Mouse (Mus musculus) c-Kit-positive CD71-positive TER-119-negative erythroid progenitor cells, embryonic 14.5 days (primary cell): ENCODE measurements around the gene Limd2.
A peak's percentile ranks its signal among the peaks of the same experiment; 100 is the strongest.
"Not testable (repeated sequence)": the region's sequence is repeated elsewhere in the genome, so short reads cannot be mapped to it uniquely, and the experiment has no call there.

Source experiments
- DNase-seq: peaks from one replicate; pipeline ENCODE4 v3.0.0-alpha.2; 2013; ENCODE audit warnings: low read depth

Limd2 gene

DNA sequence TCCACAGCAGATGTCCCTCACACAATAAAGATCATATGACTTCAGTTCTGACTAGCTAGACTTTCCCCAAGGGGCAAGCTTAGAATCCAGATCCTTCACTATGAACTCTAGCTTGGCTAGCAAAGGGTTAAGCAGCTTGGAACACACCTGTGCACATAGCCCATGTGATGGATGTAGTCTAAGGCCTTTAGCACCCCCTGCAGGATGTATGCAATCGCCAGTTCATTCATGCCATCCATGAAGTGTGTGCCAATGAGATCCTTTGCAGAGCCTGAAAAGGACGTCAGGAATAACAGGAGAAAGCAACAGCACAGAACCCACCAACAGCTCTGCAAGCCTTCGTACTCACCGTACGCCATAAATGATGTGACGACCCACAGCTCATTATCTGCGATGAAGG lies 10.1 kb upstream of the Limd2 start:
- DNase-seq, result no peak

DNA sequence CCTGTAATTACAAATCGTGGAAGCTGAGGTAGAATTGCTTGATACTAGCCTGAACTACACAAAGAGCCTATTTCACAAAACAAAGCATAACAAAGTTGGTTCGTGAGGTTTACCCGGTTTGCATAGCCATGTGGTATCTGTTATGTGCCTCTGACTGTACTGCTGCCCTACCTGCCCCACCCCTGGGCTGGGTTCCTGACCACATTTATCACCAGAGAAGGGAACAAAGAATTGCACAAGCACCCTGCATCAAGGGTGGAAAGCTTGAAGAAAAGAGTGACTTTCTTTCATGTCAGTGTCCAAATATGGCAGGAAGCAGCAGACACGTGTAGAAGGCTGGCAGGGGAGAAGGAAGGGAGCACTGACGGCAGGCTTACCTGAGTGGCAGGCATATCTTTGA lies 6.8 kb upstream of the Limd2 start:
- no peak for DNase-seq

DNA sequence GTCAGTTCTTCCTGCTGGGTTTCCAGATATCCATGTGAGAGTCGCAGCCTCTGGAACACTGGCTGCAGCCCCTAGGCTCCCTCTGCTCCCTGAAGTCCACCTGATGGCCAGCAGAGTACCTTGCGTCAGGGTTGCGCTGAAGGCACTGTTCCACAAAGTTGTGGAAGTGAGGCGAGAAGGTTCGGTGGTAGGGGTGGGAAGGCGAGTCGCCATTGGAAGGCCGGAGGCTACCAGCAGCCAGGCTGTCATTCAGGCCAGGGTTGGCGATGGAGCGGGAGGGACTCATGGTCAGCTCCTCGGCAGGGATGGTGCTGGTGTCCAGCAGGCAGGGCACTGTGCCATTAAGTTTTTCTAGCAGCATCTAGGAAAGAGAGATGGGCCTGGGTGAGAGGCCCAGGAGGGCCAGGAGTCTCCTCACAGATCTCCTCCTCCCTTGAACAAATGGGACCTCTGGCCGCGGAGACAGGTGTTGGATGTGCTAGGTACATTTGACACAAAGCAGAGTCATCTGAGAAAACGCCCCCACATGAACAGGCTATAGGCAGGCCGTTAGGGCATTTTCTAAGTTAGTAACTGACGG lies 4.0 kb upstream of the Limd2 start:
- DNase-seq, result no peak

DNA sequence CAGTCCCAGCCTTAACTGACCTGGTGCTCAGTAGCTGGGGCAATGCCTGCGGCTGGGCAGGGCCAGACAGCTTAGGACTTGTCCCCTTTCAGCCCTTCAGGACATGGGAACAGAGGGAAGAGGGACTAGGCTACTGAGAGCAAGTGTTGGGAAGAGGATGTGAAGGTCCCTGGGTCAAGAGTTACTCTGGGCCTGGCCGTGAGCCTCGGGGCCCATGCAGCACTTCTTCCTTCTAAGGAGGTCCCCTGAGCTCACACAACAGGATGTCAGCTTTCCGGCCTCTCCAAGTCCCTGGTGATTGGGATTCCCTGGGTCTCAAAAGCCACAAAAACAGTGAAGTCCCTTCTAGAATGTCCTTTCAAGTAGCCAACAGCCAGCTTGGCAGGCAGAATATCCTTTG lies 2.9 kb upstream of the Limd2 start:
- no peak for DNase-seq

DNA sequence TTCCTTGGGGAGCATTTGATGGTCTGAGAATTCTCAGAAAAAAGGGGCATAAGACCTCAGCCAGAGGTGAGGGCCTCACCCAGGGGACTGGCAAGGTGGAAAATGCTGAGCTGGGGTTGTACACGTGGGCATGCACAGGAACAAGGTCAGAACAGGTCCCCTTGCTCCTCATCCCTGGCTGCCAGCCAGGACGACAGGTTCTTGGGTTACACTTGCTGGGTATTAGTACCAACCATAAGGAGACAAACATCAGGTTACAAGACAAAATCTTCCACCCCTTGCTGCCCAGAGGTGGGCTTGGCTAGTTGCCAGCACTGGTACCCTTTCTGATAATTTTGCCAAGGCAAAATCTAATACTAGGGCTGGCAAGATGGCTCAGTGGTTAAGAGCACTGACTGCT lies 1.6 kb upstream of the Limd2 start:
- DNase-seq, result no peak

DNA sequence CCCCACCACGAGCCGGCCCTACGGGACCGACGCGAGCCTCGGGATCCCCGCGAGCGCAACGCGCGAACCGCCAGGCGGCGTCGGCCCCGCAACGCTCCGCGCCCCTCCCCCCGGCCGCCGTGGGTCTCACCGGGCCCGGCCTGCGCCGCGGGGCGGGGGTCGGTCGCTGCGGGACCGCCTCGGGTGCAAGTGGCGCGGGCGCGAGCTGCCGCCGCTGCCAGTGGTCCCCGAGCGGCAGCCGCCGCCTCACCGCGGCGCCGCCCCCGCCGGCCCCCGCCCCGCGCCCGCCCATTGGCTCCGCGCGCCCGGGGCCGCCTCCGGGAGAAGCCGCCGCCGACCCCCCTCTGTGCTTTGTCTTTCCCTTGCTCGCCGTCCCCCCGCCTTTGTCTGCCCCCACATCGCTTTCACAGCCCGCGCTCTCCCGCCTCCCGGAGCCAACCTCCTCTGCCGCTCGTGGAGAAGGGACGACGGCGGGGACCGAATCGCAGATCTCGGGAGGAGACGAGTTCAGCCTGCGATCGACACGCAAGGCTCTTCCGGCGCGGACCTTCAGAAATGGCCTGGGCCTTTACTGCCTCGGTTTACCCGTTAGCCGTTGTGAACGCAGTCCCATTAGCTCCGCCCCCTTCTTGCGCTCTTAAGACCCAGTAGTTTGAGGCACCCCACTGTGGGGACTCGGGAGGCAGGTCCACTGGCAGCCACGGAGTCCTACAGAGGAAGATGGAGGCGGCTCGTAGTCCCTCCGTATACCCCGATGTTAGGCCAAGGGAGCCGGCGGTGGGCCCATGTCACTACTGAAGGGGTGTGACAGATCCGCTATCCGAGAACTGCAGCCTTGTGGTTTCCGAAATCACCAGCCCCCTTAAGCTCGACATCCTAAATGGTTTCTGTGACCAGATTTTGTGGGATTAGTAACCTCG lies 479 bp downstream of the Limd2 start:
- DNase-seq, result no peak

DNA sequence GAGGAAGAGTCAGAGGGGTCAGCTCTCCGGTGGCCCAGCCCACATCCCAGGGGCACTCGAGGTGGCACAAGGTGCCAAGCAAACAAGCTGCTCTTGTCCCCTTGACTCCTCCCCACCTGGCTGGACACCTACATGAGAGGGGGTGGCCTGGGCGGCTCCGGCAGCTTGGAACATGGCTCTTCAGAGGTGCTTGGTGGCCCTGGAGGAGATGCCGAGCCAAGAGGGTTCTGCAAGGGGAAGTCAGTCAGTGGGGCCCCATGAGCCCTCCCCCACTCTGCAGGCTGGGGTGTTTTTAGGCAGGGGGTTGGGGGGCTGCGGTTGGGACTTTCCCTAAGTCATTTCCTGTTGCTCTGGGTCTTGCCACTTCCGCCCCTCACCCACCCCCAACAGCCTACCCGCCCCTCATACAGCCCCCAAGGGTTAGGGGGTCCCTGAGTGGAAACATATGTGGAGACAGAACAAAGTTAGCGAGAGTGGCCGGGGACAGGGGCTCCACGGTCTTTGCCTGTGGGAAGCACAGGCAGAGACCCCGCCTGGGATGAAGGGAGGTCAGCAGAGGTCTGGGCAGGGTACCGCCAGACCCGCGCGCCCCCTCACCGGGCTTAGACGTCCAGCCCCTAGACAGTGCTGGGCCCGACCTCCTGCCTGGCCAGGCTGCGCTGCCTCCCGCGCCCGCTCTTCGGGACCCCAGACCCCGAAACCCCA lies 1.3 kb downstream of the Limd2 start:
- no peak for DNase-seq

DNA sequence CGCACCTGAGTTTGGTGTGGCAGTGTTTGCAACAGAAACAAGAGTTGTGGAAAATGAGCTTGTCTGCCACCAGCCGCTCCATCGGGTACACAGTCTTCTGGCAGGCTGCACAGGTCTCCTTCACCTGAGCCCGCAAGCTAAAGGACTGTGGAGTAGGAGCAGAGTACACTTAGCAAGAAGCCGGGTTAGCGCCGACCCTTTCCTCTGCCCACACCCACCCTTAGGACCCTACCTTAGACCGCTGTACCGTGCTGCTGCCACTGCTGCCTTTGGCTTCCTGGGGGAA lies 1.8 kb downstream of the Limd2 start:
- DNase-seq, result no peak

DNA sequence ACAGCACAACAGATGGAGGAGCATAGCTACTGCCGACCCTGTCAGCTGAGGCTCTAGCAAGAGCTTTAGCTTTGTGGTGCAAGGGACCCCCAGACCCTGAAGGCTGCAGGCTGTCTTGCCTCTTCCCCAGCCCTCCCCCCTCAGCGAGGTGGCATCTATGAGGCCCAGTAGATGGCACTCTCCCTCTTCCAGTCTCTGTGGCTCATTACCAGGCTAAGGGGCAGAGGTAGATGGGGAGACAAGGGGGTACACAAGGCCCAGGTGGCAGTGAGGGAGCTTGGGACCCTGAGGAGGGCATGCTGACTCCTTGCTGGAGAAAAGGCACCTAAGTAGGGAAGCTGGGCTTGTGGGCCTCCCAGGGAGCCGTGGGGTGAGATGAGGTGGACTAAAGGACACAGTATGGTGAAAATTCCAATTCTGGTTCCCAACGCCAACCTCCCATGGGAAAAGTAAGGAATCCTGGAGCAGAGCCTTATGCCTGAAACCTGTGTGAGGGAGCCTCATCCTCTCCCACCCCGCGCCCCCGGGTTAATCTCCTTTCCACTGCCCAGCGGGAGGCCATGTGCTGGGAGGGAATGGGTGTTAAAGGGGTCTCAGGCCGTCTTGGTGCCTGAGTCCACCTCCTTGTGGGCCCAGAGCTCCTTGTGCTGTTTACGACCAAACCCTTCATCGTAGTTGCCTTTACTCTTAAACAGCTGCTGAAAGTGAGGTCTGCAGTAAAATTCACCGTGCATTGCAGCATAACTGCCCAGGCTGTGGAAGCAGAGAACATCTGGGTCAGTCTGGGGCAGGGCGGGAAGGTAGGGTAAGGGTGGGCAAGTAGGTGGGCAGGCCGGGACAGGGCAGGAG lies 2.4 kb downstream of the Limd2 start:
- no peak for DNase-seq

DNA sequence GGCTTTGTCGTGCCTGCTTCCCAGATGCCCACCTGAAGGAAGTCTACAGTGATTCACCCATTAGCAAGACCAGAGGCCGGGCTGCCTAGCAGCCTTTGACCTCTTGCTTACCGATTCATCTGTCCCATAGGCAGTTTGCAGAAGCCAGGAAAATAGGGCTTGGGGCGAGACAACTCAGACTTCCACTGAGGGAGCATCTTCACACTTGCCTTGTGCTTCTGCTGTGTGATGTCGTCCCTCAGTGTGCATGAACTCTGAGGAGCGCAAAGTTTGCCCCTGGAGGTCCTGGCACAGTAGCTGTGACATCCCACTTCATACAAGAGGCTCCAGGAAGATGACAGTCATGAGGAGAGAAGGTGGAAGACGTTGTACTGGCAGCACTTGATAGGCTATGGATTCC lies 3.5 kb downstream of the Limd2 start:
- DNase-seq, result no peak

DNA sequence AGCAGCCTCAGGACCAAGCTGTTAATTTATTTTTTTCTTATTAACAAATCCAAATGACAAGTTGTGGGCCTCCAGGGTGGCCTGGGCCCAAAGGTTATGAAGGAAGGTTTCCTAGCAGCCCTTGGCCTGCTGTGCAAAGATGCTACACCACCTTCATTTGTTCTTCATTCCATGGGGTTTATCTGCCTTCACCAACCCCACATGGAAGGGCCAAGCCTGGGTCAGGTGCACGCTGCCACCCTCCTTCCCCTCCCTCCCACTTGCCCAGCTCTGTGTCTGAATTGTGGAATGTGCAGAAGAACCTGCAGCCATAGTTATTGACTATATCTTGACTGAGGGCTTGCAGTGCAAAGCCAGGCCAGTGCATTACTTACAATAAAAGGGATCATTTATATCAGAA lies 4.4 kb downstream of the Limd2 start:
- DNase-seq, result no peak

DNA sequence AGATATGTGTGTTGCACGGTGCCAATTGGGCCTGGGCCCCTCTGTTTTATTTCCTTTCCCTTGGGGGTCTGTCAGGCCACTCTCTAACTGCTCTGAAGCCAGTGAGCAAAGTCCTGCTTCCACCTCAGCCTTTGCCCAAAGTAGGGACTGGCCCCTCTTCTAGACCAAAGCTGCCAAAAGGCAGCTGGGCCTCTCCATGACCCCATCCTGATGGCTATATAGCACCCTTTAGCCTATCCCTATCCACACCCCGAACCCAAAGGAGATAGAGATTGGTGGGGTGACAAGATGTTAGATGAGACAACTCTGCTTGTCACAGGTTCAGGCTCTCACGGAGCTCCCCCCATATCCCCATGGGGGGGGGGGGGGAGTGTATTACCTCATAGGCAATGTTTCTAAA lies 4.9 kb downstream of the Limd2 start:
- DNase-seq, result no peak

DNA sequence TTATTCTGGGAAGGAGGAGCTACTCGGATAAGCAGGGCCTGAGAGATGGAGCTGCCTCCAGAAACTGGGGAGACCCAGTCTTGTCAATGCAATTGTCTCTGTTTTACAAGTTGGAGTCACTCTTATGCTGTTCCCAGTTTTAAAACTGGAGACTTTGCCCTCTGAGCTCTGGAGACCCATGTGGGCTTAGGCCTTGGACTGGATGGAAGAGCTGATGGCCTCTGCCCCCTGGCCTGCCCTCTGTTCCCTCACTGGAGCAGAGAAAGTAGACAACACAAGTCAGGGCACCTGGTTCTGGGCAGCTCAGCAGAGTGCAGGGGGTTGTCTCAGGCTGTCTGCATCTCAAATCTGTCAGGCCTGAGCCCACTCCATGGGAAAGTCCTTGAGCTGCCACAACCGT lies 5.9 kb downstream of the Limd2 start:
- DNase-seq, result no peak

DNA sequence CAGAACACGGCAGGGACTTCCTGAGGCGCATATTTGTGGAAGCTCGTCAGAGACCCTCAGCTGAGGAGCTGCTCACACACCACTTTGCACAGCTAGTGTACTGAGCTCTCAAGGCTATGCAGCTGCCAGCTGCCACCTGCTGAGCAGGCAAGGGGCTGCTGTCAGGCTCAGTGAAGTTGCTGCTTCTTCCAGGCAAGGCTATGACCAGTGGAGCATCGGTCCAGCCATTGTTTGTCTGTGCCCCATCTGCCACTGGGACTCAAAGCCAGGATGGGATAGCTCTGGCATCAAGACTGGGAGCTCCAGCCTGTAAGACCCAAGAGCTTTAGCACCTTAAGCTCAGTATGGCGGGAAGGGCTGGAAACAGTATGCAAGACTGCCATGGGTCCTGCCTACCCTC lies 6.6 kb downstream of the Limd2 start:
- DNase-seq, result no peak

DNA sequence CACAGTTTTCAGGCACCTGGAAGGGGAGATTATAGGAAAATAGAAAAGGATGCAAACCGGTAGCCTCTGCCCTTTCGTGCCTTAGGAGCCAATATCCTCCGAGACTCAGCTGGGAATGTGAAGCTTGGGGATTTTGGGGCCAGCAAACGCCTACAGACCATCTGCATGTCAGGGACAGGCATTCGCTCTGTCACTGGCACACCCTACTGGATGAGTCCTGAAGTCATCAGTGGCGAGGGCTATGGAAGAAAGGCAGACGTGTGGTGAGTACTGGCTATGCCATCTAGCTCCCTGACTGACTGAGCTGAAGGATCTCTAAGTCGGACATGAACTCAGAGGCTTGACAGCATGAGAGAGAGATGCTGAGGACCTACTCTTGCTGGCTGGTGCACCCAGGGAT lies 8.5 kb downstream of the Limd2 start:
- DNase-seq, result no peak

DNA sequence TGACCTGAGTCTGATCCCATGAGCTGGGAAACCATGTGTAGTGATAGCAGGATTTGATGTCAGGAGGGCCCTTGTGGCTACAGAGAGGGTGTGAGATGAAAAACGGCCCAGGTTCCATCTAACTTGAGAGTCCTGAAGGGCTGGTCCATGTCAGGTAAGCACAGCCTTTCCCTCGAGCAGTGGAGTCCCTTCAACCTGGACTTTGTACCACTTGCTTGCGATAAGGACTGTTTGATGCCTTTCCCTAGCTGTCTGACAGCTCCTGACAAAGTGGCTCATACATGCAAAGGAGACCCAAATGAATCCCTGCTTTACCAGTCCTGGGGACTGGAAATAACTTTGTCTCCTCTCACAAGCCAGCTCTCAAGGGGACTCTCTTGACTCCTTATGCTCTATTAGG lies 9.4 kb downstream of the Limd2 start:
- no peak for DNase-seq

DNA sequence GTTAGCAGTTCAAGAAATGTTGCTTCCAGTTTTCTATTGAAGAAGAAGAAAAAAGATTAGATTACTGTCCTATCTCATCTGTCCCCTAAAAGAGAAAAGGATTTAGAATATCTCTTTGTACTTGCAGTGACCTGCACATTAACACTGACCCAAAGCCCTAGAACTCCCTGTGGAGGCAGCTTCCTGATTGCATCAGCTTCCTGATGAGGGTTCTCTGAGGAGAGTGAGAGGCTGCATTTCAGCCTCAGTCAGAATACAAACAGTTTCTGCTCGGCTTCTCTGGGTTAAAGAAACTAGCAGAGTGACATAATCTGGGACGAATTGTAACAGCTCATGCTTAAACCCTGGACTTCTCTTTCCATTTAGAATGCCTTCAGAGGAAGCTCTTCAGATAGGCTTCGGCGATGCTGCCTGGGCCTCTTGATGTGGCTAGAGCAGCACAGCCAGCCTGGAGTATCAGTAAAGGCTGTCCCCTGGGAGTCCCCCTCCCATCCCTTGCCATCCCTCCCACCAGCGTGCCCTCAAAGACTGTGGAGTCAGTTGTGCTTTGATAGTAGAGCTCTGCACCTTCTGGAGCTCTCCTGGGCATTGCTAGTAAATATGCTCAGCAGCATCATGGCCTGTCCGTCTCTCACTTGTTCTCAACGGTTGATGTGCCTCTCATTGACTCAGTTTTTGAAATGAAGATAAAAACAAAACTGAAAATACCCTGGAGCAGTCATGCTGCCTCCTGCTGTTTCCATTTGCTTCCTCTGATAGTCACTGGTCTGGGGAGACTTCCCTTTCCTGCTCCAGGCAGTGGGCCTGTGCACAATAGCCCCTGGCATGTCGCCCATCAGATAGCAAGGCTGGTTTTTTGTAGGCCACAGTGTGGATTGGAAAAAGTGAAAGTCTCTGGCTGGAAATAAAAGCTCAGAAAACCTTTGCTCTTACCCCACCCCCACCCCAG lies 25.8 kb downstream of the Limd2 start:
- DNase-seq, result no peak

DNA sequence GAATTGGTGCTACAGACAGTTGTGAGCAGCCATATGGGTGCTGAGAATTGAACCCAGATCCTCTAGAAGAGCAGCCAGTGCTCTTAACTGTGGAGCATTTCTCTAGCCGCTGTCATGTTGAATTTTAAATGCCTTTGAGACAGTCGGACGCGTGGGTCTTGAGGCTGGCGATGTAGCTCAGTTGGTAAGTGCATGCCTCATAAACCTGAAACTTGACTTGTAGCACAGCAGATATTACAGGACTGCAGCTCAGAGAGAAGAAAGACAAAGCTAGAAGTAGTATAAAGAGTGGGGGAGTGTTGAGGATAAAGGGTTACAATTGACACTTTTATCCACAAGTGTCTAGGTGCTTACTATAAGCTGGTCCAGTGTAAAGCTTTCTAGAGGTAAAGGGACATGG lies 28.1 kb downstream of the Limd2 start:
- no peak for DNase-seq

DNA sequence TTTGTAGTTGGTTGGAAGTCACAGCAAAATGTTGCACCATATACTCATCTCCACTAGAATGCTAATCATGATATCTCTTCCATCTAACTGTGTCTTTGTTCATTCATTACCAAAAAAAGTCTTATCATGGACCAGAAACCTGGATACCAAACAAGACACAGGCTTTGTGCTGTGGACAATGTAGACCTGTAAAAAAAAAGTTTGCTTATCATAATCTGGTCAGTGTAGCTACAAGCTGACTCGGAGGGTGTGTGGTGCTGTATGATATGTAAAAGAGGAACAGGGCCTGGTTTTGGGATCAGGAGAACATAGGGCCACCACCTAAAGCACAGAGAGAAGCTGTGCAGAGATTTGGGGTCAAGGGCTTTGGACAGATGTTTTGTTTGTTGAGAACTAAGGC lies 31.2 kb downstream of the Limd2 start:
- DNase-seq, result peak; percentile 28

DNA sequence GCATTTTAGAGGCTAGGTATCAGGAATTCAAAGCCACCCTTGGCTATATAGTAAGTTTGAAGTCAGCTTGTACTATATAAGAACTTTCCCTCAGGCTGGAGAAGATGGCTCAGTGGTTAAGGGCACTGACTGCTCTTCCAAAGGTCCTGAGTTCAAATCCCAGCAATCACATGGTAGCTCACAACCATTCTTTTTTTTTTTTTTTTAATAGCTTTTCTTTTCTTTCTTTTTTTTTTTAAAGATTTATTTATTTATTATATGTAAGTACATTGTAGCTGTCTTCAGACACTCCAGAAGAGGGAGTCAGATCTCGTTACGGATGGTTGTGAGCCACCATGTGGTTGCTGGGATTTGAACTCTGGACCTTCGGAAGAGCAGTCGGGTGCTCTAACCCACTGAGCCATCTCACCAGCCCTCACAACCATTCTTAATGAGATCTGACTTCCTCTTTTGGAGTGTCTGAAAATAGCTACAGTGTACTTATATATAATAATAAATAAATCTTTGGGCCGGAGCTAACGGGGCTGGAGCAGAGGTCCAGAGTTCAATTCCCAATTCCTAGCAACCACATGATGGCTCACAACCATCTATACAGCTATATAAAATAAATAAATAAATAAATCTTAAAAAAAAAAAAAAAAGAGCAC lies 33.8 kb downstream of the Limd2 start:
- not testable (repeated sequence) for DNase-seq

DNA sequence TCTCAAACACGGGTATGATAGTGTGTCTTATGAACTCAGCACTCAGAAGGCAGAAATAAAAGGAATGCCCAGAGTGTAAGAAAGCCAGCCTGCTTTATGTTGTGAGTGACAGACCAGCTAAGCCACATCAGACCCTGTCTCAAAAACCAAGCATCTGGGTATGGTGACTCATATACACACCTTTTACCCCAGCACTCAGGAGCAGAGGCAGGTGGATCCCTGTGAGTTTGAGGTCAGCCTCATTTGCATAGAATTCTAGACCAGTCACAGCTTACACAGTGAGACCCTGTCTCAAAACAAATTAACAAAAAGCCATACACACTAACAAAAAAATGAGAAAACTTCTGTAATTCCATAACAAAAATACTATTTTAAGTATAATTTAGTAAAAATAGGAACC lies 34.8 kb downstream of the Limd2 start:
- no peak for DNase-seq
